Mouse (Mus musculus): Measurements from ENCODE around the gene Cd200.
"Not testable (repeated sequence)": the region's sequence is repeated elsewhere in the genome, so short reads cannot be mapped to it uniquely, and the experiment has no call there.

Cd200 gene

GRCm38 (mm10) chr16:45408425-45409063 is at the start of gene Cd200:
Gene Cd200, minus strand, starts transcription at chr16:45409053.
- DNase-seq (ENCODE audit: low spot score in 2 of 2): peak; percentile 50 to 55

- DNase-seq (ENCODE audit: low spot score in 2 of 2): no peak
Observed at GRCm38 (mm10) chr16:45454762-45455161, 45.9 kb upstream of the Cd200 start.

GRCm38 (mm10) chr16:45437230-45437739 is 28.4 kb upstream of the Cd200 start:
- DNase-seq (ENCODE audit: low spot score in 2 of 2): no peak

GRCm38 (mm10) chr16:45435591-45435990 is 26.7 kb upstream of the Cd200 start:
- DNase-seq (ENCODE audit: low spot score in 2 of 2): no peak

GRCm38 (mm10) chr16:45427651-45428050 is 18.8 kb upstream of the Cd200 start:
- no peak for DNase-seq (ENCODE audit: low spot score in 2 of 2)

GRCm38 (mm10) chr16:45413497-45413896 is 4.6 kb upstream of the Cd200 start:
- peak in 1 of 2 experiments; percentile 22 for DNase-seq (ENCODE audit: low spot score in 2 of 2)

GRCm38 (mm10) chr16:45409064-45409446 is 202 bp upstream of the Cd200 start:
- not testable (repeated sequence) for DNase-seq (ENCODE audit: low spot score in 2 of 2)

GRCm38 (mm10) chr16:45407645-45408400 is 1.0 kb downstream of the Cd200 start:
- no peak for DNase-seq (ENCODE audit: low spot score in 2 of 2)

GRCm38 (mm10) chr16:45407091-45407490 is 1.8 kb downstream of the Cd200 start:
- DNase-seq (ENCODE audit: low spot score in 2 of 2): no peak

GRCm38 (mm10) chr16:45402951-45403350 is 5.9 kb downstream of the Cd200 start:
- DNase-seq (ENCODE audit: low spot score in 2 of 2): no peak

- no peak for DNase-seq (ENCODE audit: low spot score in 2 of 2)
Observed at GRCm38 (mm10) chr16:45402036-45402435, 6.8 kb downstream of the Cd200 start.

- DNase-seq (ENCODE audit: low spot score in 2 of 2): no peak
Observed at GRCm38 (mm10) chr16:45399947-45400555, 8.8 kb downstream of the Cd200 start.

- DNase-seq (ENCODE audit: low spot score in 2 of 2): no peak
Observed at GRCm38 (mm10) chr16:45399411-45399810, 9.4 kb downstream of the Cd200 start.

- no peak for DNase-seq (ENCODE audit: low spot score in 2 of 2)
Observed at GRCm38 (mm10) chr16:45397440-45397839, 11.4 kb downstream of the Cd200 start.

GRCm38 (mm10) chr16:45392246-45392645 is 16.6 kb downstream of the Cd200 start:
- DNase-seq (ENCODE audit: low spot score in 2 of 2): no peak

GRCm38 (mm10) chr16:45391680-45392079 is 17.2 kb downstream of the Cd200 start:
- DNase-seq (ENCODE audit: low spot score in 2 of 2): no peak

GRCm38 (mm10) chr16:45390286-45390956 is 18.4 kb downstream of the Cd200 start:
- DNase-seq (ENCODE audit: low spot score in 2 of 2): no peak

GRCm38 (mm10) chr16:45389833-45390232 is 19.0 kb downstream of the Cd200 start:
- no peak for DNase-seq (ENCODE audit: low spot score in 2 of 2)

GRCm38 (mm10) chr16:45389041-45389440 is 19.8 kb downstream of the Cd200 start:
- DNase-seq (ENCODE audit: low spot score in 2 of 2): no peak

- DNase-seq (ENCODE audit: low spot score in 2 of 2): no peak
Observed at GRCm38 (mm10) chr16:45381811-45382210, 27.0 kb downstream of the Cd200 start.

- no peak for DNase-seq (ENCODE audit: low spot score in 2 of 2)
Observed at GRCm38 (mm10) chr16:45378959-45379358, 29.9 kb downstream of the Cd200 start.
